Mouse (Mus musculus) brown adipose tissue, adult 24 weeks (tissue): ENCODE measurements around the gene Bsnd. TPM values are rescaled to one million over a fixed set of nuclear protein-coding genes. Genes with fewer than 3 reads are reported as not detected.

Source experiments
- H3K27ac ChIP-seq: fragments of 200-500 bp; replicated peaks from 2 replicates; pipeline ENCODE4 v1.5.1; 2012; ENCODE audit warnings: low read depth, mild to moderate bottlenecking, low read length
- H3K4me1 ChIP-seq: fragments of 200-500 bp; 2 replicates; pipeline ENCODE4 v1.6.1; 2012; ENCODE audit warnings: low read length, mixed read lengths; ENCODE audit not compliant: control insufficient read depth, insufficient read depth, insufficient read length
- H3K4me3 ChIP-seq: fragments of 200-500 bp; 2 replicates; pipeline ENCODE4 v1.5.1; 2012; ENCODE audit warnings: low read depth, mild to moderate bottlenecking, low read length, moderate library complexity; ENCODE audit not compliant: insufficient read depth
- polyA plus RNA-seq: library from polyadenylated mRNA; stranded (reverse); fragments of >200 nt; gene quantifications from 2 replicates; pipeline ENCODE4 v1.2.4, GENCODE M21; 2012; ENCODE audit not compliant: missing spikeins, insufficient read depth, insufficient read length

Bsnd gene
- polyA plus RNA-seq, 1 experiment, result not detected

DNA sequence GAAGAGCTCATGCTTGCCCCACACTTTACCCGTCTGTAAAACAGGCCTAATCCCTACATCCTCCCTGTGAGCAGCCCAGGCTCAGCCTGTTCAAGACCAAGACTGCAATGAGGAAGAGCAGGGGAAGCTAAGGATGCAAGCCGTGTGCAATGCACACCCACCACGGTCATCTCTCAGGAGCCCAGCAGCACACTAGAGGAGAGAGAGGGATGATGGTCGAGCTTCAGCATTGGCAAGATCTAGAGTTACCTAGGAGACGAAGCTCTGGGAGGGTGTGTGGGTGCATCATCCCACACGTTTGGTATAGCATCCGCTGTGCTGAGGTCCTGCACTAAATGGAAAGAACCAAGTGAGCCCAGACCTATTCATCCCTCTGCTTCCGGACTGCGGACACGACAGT lies 8.0 kb upstream of the Bsnd start:
- Histone ChIP-seq H3K27ac (no peak overlapping the region), H3K4me1 (no peaks in the 10 kb centered on the region), H3K4me3 (no peak overlapping the region)

DNA sequence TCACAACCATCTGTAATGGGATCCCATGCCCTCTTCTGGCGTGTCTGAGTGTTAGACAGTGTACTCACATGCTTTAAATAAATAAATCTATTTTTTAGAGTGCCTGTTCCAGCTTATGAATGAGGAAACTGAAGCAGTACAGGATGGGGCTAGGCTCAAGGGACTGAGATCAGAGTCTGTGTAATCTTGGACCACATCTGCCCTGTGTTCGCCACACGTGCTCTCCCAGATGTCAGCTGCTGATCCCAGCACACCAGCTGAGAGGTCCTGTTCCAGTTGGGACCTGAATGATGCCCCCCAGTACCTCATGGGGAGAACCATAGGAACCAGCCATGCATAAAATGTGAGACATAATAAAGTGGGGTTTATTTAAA lies 6.4 kb upstream of the Bsnd start:
- H3K27ac ChIP-seq, result no peak overlapping the region
- no peak overlapping the region for H3K4me3 ChIP-seq
- no peaks in the 10 kb centered on the region for H3K4me1 ChIP-seq

DNA sequence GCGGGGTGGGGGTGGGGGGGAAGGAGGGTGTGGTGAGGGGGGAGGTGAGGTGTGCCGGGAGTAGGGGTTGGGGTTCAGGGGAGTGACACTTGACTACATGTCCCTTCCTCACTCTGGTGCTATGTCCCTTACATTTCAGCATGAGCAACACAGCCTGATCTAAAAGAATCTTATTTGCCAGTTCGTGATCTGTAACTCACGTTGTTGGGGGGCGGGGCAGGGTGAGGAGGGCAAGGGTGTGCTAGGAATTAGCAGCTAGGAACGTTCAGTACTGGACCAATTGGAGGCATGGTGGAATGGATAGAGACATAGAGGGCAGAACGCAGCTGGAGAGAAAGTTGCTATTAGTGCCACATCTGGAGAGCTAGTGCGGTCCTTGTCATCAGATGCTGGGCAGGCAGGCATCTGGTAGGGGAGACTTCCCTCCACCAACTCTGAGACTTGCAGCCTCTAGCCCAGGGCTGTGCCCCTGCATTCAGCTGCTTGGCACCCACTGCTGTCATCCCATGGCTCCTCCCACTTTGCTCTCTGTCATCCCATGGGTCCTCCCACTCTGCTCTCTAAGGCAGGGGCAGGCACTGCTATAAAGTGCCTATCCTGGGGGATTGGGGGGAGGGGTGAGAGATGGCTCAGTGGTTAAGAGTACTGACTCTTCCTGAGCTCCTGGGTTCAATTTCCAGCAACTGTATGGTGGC lies 5.8 kb upstream of the Bsnd start:
- H3K27ac ChIP-seq, result no peak overlapping the region
- H3K4me3 ChIP-seq, result no peak overlapping the region

DNA sequence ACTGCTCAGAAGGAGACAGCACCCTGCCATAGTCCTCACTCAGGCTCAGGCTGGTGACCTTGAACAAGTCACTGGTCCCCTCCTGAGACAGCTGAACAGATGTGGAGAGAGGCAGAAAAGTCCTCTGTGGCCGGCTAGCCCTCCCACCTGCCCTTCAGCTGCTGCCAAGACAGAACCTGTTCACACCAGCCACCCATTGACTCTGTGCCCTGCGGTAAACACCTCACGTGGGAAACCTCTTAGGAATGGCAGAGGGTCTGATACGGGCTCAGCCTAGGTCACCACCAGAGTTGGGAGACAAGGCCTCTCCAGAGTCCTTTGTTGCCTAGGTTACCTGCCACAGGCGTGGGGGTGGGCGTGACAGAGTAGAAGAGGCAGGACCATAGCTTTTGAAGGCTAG lies 4.8 kb upstream of the Bsnd start:
- H3K4me3 ChIP-seq, result no peak overlapping the region
- no peaks in the 10 kb centered on the region for H3K4me1 ChIP-seq
- no peak overlapping the region for H3K27ac ChIP-seq

More for the DNA sequence above, 5.8 kb upstream of the Bsnd start:
- no peaks in the 10 kb centered on the region for H3K4me1 ChIP-seq

- Histone ChIP-seq H3K4me1 (no peaks in the 10 kb centered on the region), H3K4me3 (no peak overlapping the region), H3K27ac (no peak overlapping the region)
These were observed 1.6 kb upstream of the Bsnd start for GRCm38 (mm10) chr4:106493639-106494038.

DNA sequence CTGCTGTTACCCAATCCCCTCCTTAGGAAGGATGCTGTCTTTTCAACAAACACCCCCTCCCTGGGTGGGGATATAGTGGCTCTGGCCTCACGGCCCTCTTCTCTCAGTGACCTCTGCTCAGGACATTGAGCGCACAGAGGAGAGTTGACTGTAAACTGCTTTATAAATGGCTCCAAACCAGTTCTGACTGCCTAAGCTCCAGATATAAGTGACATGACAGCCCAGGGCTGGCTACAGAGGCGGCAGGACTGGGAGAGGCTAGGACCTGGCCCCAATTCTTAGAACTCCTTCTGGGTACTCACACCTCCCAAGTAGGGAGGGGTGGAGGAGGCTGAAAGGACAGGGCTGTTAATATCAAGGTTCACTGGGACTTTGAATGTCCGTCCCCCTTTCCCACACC lies 1.5 kb downstream of the Bsnd start:
- H3K4me3 ChIP-seq, result no peak overlapping the region
- H3K27ac ChIP-seq, result no peak overlapping the region
- no peaks in the 10 kb centered on the region for H3K4me1 ChIP-seq

DNA sequence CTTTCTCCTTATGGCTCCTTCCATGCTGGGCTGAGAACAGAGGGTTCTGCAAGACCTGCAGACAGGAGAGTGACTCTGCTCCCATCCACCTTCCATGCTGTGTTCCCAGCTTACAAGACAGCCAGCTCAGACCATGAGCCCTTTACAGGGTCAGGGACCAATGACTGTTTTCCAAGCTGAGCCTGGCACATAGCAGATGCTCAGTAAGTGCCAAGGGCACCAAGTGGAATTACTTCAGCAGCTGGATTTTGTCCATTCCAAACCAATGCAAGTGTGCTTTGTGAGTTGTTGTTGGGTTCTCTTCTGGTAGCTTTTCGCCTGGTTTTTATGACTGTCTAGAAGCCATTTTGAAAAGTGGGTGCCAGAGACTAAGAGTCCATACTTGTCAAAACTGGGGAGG lies 8.3 kb downstream of the Bsnd start:
- Histone ChIP-seq H3K4me3 (no peak overlapping the region), H3K4me1 (no peaks in the 10 kb centered on the region), H3K27ac (no peak overlapping the region)

DNA sequence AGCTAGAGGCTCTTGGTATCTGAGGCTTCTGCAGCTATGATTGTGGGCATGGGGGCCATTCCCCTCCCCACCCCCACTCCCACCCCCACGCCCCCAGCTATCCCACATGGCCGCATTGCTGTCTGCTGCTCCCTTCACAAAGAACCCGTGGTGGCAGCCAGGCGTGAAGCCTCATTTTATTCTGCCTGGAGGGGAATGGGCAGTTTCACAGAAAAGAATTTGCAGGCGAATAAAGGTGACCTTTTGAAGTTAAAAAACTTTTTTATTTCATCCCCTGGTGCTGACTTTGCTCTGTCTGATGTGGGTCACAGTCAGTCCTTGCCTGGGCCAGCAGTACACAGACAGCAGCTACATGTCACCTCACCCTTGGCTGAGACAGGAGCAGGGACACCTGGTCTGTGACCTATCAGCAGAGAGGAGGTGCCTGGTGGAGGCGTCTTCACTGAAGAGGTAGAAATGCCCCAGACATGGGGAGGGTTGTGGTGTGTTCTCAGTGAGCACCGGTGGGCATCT lies 8.8 kb downstream of the Bsnd start:
- Histone ChIP-seq H3K27ac (no peak overlapping the region), H3K4me1 (no peaks in the 10 kb centered on the region), H3K4me3 (no peak overlapping the region)

DNA sequence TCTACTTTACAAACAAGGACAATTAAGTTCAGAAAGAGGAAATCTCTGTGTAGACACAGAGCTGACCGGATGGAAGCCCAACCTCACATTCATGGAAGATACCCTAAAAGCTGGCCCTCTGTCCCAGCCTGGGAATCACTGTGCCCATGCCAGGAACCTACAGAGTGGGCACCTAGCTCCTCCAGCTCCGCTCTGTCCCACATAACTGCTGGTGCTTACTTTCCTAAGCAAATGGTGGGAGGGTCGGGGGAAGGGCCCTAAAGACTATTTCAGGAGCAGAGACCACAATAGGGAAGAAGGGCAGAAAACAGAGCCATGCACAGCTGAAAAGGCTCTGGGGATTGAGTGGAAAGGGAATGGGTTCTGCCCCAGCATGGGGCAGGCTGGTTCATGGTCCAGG lies 11.5 kb downstream of the Bsnd start:
- H3K27ac ChIP-seq, result no peak overlapping the region
- H3K4me1 ChIP-seq, result no peaks in the 10 kb centered on the region
- no peak overlapping the region for H3K4me3 ChIP-seq

DNA sequence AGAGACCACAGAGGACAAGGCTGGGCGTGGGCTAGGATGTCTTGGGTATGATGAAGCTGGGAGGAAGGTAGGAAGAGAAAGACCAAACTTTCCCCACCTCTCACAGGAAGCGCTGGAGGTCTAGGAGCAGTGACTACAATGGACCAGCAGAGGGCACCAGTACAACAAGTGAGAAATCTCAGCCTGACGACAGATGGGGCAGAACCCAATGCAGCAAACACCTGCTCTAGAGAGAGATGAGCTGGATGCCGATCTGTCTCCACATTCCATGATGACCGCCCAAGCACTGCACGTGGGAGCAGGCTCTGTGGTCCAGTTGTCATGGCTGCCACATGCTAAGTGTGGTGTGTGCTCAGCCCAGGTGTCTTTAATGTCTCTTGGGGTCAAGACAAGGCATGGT lies 17.8 kb downstream of the Bsnd start:
- Histone ChIP-seq H3K4me1 (no peaks in the 10 kb centered on the region), H3K4me3 (no peak overlapping the region), H3K27ac (no peak overlapping the region)

GRCm38 (mm10) chr4:106472335-106472734 lies 19.7 kb downstream of the Bsnd start:
- Histone ChIP-seq H3K4me1 (no peaks in the 10 kb centered on the region), H3K4me3 (no peak overlapping the region), H3K27ac (no peak overlapping the region)

DNA sequence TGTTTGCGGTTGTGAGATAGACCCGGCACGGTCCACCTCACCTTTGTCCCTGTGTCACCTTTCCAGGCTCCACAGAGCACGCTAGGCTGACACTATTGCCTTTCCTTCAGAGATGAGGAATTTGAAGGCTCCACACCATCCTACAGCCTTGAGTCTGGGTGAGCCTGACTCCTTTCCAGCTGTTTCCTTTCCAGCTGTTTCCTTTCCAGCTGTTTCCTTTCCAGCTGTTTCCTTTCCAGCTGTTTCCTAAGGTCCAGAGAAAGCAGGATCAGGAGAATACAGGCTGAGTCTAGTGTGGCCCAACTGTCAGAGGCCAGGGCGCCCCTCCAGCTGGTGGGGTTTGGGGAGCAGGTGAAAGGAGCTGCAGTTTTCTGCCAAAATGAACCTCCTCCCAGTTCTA lies 21.2 kb downstream of the Bsnd start:
- no peak overlapping the region for H3K27ac ChIP-seq
- no peak overlapping the region for H3K4me3 ChIP-seq
- H3K4me1 ChIP-seq, result no peaks in the 10 kb centered on the region

DNA sequence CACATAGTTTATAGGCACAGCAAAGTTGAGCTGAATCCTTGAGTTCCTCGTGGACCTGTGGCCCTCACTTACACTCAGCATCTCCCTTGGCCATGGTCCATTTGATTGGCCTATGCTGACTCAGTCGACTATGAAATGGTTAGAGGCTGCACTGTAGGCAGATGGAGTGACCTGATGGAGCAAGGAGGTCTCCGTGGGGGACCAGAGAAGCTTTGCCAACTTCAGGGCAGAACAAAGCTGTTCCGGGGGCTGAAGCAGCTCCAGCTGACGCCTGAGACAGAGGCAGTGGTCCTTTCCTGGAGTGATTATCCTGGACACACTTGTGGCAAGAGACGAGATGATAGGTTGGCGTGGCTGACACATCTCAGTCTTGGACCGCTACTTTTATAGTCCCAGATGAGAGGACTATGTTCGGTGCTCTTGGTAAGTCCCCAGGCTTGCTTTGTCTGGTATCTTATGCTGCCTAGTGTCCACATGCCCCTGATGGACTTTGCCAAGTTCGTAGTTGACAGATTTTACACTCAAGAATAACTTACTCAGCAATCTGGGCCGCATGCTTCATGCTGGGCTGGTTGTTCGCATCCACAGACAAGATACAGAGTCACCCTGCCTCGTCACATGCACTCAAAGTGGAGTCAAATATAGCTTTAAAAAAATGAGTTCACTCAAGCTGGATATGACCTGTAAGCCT lies 24.5 kb downstream of the Bsnd start:
- Histone ChIP-seq H3K4me3 (no peak overlapping the region), H3K27ac (no peak overlapping the region), H3K4me1 (no peaks in the 10 kb centered on the region)

DNA sequence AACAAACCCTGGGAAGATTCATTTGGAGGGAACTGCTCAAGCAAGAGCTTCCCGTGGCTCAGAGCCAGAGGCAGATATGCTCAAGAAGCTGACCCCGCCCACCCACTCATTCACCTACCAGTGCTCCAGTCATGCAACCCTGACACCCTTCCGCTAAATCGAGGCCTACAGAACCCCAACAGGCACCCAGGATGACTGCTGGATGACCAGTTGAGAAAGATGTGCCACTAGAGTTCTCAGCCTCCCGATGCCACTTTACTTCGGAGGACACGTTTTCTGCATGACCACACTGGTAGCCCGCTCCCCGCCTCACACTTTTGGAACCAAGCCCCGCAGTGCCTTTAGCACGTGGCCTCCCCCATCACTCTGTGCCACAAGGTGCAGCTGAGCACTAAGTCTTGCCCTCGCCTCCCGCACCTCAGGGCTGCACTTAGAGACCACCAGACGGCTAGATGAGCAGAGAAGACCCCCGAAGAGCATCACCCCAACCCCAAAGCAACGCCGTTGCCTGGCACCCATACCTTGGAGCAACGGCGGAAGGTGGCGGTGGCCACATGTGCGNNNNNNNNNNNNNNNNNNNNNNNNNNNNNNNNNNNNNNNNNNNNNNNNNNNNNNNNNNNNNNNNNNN lies 28.8 kb downstream of the Bsnd start:
- H3K4me3 ChIP-seq, result 0 out of 2 replicates have a peak overlapping the region, but pooled peaks have one; percentile 16
- no peaks in the 10 kb centered on the region for H3K4me1 ChIP-seq
- H3K27ac ChIP-seq, result no peak overlapping the region

DNA sequence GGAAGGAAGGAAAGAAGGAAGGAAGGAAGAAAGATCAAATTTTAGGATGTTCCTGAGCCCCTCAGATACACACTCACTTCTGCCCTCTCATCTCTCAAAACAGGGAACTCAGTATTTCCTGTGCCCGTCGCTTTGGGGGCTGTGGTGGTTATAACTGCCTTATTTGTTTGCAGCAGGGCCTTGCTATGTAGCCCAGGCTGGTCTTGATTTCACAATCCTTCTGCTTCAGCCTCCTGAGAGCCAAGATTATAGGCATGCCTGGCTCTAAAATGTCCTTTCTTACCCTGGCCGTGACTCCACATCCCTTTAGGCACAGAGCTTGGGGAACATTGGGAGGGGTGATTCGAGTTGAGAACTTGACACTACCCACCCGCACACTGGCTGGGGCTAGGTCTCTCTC lies 29.6 kb downstream of the Bsnd start:
- Histone ChIP-seq H3K4me1 (no peaks in the 10 kb centered on the region), H3K27ac (no peak overlapping the region), H3K4me3 (no peak overlapping the region)

DNA sequence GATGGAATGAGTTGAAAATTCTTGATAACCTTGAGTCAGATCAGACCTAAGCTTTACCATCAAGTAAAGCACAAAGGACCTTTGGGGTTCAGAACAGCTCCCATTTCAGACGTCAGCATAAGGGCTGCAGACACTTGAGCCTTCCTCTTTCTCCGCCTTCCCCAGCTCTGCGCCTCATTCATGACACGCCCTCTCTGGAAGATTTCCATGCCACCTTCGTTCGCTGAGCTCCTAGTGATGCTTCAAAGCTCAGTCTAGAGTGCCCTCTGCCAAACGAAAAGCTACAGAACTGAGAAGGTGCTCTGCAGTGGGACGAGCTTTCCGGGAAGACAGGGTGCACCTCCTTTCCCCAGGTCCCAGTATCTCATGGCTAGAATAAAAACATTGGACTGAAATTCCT lies 30.1 kb downstream of the Bsnd start:
- Histone ChIP-seq H3K4me1 (no peaks in the 10 kb centered on the region), H3K4me3 (no peak overlapping the region), H3K27ac (no peak overlapping the region)
